Mouse (Mus musculus): Measurements from ENCODE around the gene Bst2.

The Bst2 gene

GRCm38 (mm10) chr8:71560071-71560470, 22.8 kb upstream of the Bst2 start:
- DNase-seq (ENCODE audit: low read depth, low spot score): no peak

DNA sequence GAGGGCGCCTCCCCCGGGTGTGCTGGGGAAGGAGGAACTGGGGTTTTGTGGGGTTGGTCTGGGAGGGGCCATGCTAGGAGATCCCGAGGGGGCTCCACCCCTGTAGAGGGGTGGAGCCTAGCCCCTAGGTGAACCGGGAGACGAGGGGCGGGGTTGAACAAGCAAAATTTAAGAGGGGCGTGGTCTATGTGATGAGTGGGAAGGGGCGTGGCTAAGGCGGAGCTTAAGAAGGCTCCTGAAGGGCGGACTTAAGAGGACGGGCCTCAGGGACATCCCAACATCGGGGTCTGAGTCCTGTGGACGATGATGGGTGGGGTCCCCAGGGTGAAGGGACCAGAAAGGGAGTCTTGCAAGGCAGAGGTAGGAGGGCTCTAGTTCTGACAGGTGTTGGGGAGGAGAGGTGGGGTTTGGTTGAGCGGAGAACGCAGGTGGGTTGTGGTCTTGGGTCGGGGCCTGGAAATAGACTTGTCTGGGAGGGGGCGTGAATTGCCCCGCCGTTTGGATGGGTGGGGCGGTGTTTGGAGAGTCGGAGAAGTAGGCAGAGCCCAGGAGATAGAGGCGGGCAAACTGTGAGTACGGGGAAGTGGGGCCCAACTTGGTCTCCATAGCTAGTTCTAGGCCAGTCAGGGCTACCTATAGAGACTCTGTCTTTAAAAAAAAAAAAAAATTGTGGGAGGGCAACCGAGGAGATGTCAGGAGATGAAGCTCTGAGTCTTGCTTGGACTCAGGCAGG, 21.9 kb upstream of the Bst2 start:
- peak; percentile 87 for DNase-seq (ENCODE audit: low read depth, low spot score)

DNA sequence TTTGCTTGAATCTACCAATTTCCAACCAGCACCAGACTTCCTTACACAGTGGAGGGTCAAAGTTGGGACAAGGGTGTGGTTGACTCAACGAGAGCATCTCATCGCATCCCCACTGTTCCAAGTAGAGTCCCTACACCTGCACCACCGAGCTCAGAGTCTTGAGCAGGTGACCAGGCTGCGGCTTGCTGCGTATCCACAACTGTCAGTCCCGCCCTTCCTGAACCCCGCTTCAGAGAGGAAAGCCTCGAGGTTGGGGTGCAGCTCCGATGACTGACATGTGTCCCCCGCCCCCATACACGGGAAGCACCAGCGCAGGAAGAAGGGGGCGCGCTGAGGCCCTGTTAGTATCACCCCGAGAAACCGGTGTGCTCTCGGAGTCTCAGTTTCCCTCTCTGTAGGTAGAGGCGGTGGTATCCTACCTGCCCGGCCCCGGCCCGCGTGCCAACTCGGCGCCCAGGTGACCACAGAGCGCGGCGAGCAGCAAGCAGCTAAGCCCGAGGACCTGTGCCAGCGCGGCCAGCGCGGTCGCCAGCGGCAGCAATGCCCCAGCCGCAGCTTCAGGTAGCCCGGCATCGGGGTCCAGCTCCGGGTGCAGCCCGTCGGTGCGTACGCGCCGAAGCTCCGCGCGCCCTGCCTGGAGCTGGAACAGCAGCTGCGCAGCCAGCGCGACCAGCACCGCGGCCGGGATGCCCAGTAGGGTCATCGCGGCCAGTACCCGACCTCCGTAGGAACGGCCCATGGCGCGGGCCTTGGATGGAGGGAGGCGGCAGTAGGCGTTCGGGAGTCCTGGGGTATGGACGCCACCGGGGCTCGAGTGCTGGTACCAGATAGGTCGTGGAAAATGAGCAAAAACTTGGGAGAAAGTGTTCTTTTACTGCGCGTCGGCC, 21.1 kb upstream of the Bst2 start, which contains the start of gene Tmem221:
TSS of gene Tmem221 (minus strand) at position 801 of the 887 bp plus-strand sequence.
- peak; percentile 55 for DNase-seq (ENCODE audit: low read depth, low spot score)

DNA sequence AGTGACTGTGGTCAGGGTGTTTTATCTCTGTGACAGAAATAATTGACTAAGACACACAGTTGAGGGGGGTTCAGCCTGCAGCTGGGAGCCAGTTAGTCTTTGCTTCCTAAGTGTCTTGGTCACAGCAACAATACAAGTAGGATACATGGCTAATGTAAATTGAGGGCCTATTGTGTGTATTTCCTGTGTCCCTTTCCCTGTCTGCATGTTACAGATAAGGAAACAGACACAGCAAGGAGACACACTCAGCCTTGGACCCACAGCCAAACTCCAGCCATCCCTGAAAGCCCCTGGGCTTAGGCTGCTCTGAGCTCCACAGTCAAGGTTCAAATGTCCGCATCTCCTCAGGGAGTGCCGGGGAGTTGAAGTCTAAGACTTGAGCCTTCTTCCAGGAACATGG, 17.4 kb upstream of the Bst2 start:
- no peak for DNase-seq (ENCODE audit: low read depth, low spot score)

- DNase-seq (ENCODE audit: low read depth, low spot score): no peak
Observed at GRCm38 (mm10) chr8:71554001-71554400, 16.7 kb upstream of the Bst2 start.

GRCm38 (mm10) chr8:71552770-71553169, 15.5 kb upstream of the Bst2 start:
- no peak for DNase-seq (ENCODE audit: low read depth, low spot score)

DNA sequence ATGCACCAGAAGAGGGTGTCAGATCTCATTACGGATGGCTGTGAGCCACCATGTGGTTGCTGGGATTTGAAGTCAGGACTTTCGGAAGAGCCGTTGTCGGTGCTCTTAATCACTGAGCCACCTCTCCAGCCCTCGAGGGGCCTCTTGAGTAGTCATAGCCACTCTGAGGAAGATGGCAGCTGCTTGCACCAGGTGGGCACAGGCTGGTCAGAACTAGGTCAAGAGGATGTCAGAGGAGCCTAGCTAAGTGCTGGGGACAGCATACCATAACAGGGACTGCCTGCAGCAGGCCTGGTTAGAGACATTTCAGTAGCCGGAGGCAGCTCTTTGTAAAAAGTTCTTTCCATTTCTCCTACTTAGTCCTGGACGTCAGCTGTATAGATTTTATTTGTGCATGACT, 13.5 kb upstream of the Bst2 start:
- no peak for DNase-seq (ENCODE audit: low read depth, low spot score)

GRCm38 (mm10) chr8:71547590-71547989, 10.3 kb upstream of the Bst2 start:
- DNase-seq (ENCODE audit: low read depth, low spot score): no peak

DNA sequence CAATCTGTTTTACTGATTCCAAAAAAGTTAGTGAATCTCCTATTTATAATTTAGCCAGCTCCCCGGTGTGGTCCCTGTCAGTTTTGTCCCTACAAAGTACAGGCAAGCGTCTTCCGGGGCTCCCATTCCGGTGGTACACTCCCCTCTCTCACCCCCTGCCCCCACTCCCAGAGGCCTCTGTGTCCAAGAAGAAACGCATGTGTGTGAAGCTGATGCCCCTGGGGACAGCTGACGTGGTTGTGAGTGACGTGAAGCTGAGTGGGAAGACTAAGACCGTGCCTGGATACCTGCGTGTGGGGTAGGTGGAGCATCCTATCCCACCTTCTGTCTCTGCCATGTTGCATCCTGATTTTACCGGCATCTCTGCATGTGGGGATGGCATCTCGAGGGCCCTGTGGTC, 7.8 kb upstream of the Bst2 start:
- no peak for DNase-seq (ENCODE audit: low read depth, low spot score)

DNA sequence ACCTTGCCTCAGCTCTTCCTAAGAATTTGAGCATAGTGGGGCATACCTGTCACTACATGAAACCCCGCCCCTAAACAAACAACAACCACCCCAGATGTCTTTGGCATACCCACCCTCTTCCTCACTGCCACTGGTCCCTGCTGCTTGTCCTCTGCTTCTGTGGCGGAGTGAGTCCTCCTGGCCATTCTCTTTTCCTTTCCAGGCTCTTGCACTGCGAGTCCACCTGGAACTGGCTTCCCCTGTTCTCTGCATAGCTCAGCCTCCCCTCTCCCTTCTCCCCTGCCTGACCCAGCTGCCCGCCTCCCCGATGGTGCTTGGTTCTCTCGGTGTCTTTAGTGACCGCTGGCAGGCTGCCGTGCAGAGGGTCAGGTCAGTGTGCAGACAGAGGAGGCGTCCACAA, 6.5 kb upstream of the Bst2 start:
- no peak for DNase-seq (ENCODE audit: low read depth, low spot score)

GRCm38 (mm10) chr8:71542632-71543343, 5.5 kb upstream of the Bst2 start, which contains the start of gene Mvb12a:
TSS of gene Mvb12a (plus strand) at chr8:71542922.
- DNase-seq (ENCODE audit: low read depth, low spot score): peak; percentile 97

DNA sequence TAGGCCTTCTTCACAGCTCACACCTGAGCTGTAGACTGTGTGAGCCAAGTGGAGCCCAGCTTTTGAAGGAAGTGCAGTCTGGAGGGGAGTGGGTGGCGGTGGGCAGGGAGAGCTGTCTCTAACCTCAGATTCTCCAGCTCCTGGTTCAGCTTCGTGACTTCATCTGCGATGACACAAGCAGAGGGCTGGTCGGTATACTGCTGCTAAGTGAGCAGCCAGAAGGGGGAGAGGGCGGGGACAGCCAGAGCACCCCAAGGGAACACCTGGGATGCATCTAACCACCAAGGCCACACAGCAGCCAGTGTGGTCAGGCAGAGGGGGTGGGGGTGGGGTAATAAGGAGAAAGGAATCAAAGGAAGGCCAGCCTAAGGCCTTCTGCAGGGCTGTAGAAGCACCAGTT, 1.6 kb downstream of the Bst2 start:
- DNase-seq (ENCODE audit: low read depth, low spot score): peak; percentile 27

DNA sequence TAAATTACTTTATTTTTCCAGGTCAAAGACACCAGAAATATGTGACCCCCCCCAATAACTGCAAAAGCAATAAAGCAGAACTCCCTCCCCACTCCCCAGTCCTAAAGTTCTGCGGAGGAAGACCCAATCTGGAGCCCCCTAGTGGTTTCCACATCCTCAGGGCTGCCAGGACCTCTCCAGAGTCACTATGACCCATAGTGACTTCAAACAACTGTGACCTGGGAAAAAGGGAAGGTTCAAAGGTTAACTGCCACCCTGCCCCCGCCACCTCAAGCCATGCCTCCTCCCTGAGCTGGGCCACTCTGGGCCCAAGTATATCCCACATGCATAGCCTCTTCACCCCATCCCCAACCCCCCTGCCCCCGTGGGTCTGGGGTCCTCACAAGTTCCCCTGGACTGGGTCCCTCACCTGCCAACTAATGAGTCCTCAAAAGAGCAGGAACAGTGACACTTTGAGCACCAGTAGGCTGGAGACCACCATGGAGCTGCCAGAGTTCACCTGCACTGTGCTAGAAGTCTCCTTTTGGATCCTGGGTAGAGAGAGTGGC, 2.9 kb downstream of the Bst2 start:
- DNase-seq (ENCODE audit: low read depth, low spot score): no peak

- peak; percentile 65 for DNase-seq (ENCODE audit: low read depth, low spot score)
Observed at GRCm38 (mm10) chr8:71530735-71531467, 6.4 kb downstream of the Bst2 start.

- DNase-seq (ENCODE audit: low read depth, low spot score): peak; percentile 67
Observed at GRCm38 (mm10) chr8:71528362-71529073, 8.7 kb downstream of the Bst2 start.

DNA sequence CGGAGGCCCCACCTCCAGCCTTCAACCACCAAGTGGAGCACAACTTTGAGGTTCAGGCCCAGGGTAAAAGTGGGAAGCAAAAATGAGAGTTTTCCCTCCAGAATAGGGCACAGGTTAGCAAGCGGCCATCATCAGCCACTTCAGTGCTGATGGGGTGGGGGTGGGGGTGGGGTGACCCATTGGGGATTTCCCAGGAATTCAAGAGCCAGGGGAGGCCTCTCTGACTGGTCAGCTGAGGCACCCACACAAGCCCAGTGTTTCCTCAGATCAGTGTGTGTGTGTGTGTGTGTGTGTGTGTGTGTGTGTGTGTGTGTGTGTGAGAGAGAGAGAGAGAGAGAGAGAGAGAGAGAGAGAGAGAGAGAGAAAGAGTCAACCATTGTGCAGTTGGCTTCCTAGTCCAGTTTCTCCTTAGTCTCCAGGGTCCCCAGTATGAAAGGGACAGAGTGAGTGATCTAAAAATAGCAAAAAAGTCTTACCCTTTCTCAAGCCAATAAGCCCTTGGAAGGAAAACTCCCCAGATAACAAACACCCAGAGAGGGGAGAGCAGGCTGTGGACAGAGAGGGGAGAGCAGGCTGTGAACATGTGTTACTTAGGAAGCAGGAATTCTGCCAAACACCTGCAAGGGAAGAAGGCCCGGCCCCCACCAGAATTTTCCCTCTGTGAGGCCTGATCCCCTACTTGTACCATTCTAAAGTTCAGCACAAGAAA, 9.9 kb downstream of the Bst2 start:
- no peak for DNase-seq (ENCODE audit: low read depth, low spot score)

DNA sequence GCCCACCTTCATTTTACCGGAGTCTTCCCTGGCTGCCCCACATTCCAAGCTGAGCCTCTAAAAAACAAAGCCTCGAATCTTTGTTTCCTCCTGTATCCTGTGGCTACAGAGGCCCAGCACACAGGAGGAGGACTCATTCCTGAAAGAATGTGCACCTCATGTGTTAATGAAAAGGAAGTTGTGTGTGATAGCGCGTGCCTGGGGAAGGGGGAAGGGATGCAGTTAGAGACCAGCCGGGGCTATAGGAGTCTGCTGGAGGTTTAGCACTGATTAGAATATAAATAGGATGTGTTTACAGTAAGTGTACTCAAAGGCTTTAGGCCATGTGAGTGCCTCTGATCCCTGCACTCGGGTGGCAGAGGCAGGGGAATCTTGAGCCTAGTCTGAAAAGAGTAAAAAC, 11.0 kb downstream of the Bst2 start:
- no peak for DNase-seq (ENCODE audit: low read depth, low spot score)

DNA sequence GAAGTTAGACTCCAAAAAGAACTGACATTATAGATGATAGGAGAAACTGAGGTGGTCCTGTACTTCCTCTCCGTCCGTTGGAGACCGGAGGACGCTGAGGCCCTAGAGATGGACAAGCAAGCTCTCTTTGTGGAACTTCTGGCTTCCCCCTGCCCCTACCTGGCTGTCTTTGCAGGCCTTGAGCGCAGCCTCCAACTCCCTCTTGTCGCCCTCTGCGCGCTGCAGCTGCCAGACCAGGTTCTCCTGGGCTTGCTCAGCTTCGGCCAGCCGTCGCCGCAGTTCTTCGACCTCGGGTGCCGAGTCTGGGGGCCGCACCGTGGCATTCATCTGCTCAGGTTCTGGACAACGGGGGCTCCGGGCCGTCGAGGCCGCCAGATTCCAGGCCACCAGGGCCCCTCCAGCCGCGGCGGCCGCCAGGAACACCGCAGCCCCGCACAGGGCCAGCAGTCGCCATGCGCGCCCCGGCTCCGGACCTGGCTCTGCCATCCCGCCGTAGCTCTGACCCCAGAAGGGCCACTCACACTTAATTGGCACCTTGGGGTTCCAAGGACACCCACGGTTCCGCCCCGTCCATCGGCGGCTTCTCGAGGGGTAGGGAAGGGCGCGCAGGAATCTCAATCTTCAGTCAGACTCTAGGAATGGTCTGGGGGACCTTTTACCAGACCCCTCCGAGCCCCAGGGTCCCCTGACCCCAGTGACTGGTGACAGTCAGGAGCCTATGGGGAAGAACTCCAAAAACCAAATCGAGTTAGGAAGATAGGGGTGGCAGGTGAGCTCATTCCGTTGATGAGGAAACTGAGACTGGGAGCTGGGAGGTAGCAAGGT, 11.8 kb downstream of the Bst2 start, which contains the start of gene Ccdc194:
TSS of gene Ccdc194 (minus strand) at position 486 of the 825 bp plus-strand sequence.
- DNase-seq (ENCODE audit: low read depth, low spot score): no peak

- peak; percentile 96 for DNase-seq (ENCODE audit: low read depth, low spot score)
Observed at GRCm38 (mm10) chr8:71521634-71522033, 15.6 kb downstream of the Bst2 start.
